Mouse (Mus musculus) spleen, postnatal 14 days (tissue): ENCODE results near the gene Olfr1389.
"Not testable (repeated sequence)": the region's sequence is repeated elsewhere in the genome, so short reads cannot be mapped to it uniquely, and the experiment has no call there.

ENCODE experiments used
- DNase-seq, 2 experiments: peaks; one replicate each; pipeline ENCODE4 v3.0.0; 2021 to 2022; ENCODE audit warnings: low spot score in 2 of 2

Gene Olfr1389

DNA sequence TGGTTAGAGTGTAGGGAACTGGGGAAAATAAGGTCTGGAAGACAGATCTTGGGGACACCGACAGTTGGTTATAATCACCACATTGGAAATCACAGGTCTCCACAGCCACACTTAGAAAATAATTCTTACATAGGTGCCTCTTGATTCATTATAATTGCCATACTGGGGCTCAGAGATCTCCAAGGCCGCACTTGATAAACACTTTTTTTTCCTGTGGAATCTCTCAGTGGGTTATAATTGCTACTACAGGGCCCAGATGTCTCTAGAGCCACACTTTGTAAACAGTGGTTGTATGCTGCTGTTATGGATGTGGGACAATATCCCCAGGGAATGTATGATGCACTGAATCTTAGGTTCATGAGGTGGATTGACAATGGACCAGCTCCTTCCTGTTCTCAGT lies at the start of gene Olfr1389:
Gene Olfr1389, plus strand, starts transcription at position 301 of the 400 bp plus-strand sequence.
- DNase-seq = no peak

DNA sequence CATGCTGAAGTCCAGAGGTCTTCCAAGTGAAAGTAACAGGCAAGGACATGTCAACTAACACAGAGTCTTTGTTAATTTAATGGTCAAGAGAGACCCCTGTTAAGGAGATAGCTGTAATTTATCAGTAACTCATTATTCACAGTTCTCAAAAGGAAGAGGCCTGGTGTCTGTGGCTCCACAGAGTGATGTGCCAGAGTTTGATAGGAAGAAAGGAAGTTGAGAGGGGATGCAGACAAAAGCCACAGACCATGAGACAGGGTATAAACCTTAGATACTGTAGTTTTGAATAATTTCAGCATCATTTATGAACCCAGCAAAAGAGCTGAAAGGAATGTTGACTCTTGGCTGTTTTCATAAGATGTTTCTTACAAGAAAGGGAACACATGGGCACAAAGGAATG lies 39.7 kb upstream of the Olfr1389 start:
- no peak for DNase-seq

GRCm38 (mm10) chr11:49386118-49386517 lies 36.7 kb upstream of the Olfr1389 start:
- not testable (repeated sequence) for DNase-seq

- DNase-seq = not testable (repeated sequence)
These were observed 30.2 kb upstream of the Olfr1389 start for GRCm38 (mm10) chr11:49392707-49393106.

- no peak for DNase-seq
These were observed 16.1 kb upstream of the Olfr1389 start for GRCm38 (mm10) chr11:49406784-49407183.

GRCm38 (mm10) chr11:49410540-49410939 lies 12.3 kb upstream of the Olfr1389 start:
- DNase-seq = no peak

DNA sequence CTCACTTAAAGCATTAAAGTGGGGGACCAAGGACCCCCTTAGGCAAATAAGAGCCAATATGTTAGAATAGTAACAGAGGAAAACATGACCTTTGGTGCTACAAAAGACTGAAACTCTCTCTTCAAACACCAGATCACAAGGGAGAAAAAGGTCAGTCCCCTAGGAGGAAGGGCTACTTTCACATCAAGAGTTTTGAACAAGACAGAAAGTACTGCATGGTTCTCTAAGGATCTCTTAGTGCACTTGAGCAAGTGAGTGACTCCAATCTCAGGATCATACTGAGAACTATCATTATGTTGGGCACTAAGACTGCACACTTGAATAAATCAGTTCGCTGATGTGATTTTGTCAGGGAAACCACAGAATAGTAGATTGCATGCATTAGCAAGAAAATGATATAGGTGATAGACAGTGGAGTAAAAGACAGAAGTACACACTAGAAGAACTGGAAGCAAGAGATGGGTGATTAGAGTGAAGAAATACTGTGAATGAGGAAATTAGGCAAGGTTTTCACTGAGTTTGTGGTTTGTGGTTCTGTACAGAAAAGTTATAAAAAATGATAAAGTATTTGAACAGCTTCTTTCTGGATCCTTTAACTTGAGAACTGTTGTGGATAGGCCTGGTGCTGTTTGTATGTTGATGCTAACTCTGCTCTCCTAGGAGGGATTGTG lies 2.5 kb downstream of the Olfr1389 start:
- no peak for DNase-seq

GRCm38 (mm10) chr11:49429641-49430040 lies 6.8 kb downstream of the Olfr1389 start:
- DNase-seq = no peak

- no peak for DNase-seq
These were observed 13.5 kb downstream of the Olfr1389 start, which contains the start of gene Olfr1388 for GRCm38 (mm10) chr11:49436411-49436810. Olfr1388 (plus strand) TSS chr11:49436624.

- no peak for DNase-seq
These were observed 32.2 kb downstream of the Olfr1389 start, which contains the start of gene Olfr1387 for GRCm38 (mm10) chr11:49455043-49455442. Olfr1387 (plus strand) TSS chr11:49455343.

- DNase-seq = not testable (repeated sequence)
These were observed 41.9 kb downstream of the Olfr1389 start, which contains the start of gene Olfr1386 for GRCm38 (mm10) chr11:49464746-49465145. Olfr1386 (plus strand) TSS chr11:49465046.
